In genomic region chr9:62469696-62470095, GRCm38 (mm10) we compare ENCODE assay signal across 12 mouse cellular contexts.
DNase-seq lines count a peak whose midpoint lies in the region; ATAC-seq and TF ChIP-seq lines count a peak whose summit lies in the region.
"Had no signal": no experiment of that assay in that cellular context is flagged by ENCODE, and none has a peak within 500 bp of the region (broad histone marks: within the 10 kb centered on the region; RNA-seq: fewer than 3 reads in every experiment).

No protein-coding gene starts in this region.

- H3K27me3 ChIP-seq in cerebellum, adult 2 months (ENCODE audit: control insufficient read depth, insufficient read depth, low read length) = no peaks in the 10 kb centered on the region
- H3K27me3 ChIP-seq in hindbrain, embryonic 13.5 days = no peaks in the 10 kb centered on the region
- no peaks in the 10 kb centered on the region for H3K27me3 ChIP-seq in midbrain, embryonic 16.5 days (ENCODE audit: control insufficient read depth, insufficient read depth, low read depth, low read length)
- no peaks in the 10 kb centered on the region for H3K27me3 ChIP-seq in liver, postnatal 0 days (ENCODE audit: insufficient read depth, low read length)
- H3K27me3 ChIP-seq: heart, embryonic 12.5 days; limb, embryonic 15.5 days; stomach, embryonic 15.5 days had no signal

- WGBS in cerebellum, adult 2 months = 16% methylated on average over 10 of the region's 10 CpGs
- WGBS in hindbrain, embryonic 13.5 days = 77% methylated on average over 10 of the region's 10 CpGs
- 67% methylated on average over 10 of the region's 10 CpGs for WGBS in midbrain, embryonic 16.5 days
- WGBS in liver, postnatal 0 days (ENCODE audit: insufficient replicate concordance) = 67% methylated on average over 10 of the region's 10 CpGs

- H3K9ac ChIP-seq in hindbrain, embryonic 13.5 days = no peak overlapping the region
- H3K9ac ChIP-seq in midbrain, embryonic 16.5 days (ENCODE audit: low read depth, low read length) = no peak overlapping the region
- H3K9ac ChIP-seq in liver, postnatal 0 days (replicated peaks) = no peak overlapping the region
- H3K9ac ChIP-seq: heart, embryonic 12.5 days; limb, embryonic 15.5 days; lung, embryonic 14.5 days; stomach, embryonic 15.5 days had no signal

- TF ChIP-seq POLR2A in cerebellum, adult 2 months (IDR thresholded peaks at IDR 0.05; ENCODE audit: borderline replicate concordance, insufficient read depth, low read length) = no peak
- no peak for TF ChIP-seq POLR2A in cortical plate, adult 2 months (IDR thresholded peaks at IDR 0.05; ENCODE audit: extremely low read depth, insufficient read depth, low read length)

- TF ChIP-seq CTCF in cerebellum, adult 2 months (IDR thresholded peaks at IDR 0.05; ENCODE audit: borderline replicate concordance, insufficient read depth, low read depth, low read length) = no peak
- no peak for TF ChIP-seq CTCF in cortical plate, adult 2 months (IDR thresholded peaks at IDR 0.05; ENCODE audit: extremely low read depth, insufficient read depth, low read length)
- TF ChIP-seq CTCF in liver, postnatal 0 days (IDR thresholded peaks at IDR 0.05; ENCODE audit: low read depth) = no peak

- H3K4me1 ChIP-seq in cerebellum, adult 2 months (ENCODE audit: control insufficient read depth, insufficient read depth, low read length) = peaks cover 82% of the 10 kb centered on the region
- peaks cover 4% of the 10 kb centered on the region for H3K4me1 ChIP-seq in cortical plate, adult 2 months (ENCODE audit: control insufficient read depth, insufficient read depth, low read length)
- H3K4me1 ChIP-seq in hindbrain, embryonic 13.5 days (replicated peaks) = peaks cover 34% of the 10 kb centered on the region
- H3K4me1 ChIP-seq in midbrain, embryonic 16.5 days (ENCODE audit: control insufficient read depth, insufficient read depth, low read length) = peaks cover 22% of the 10 kb centered on the region
- no peaks in the 10 kb centered on the region for H3K4me1 ChIP-seq in liver, postnatal 0 days (ENCODE audit: insufficient read depth)

- TF ChIP-seq EP300 in liver, postnatal 0 days (IDR thresholded peaks at IDR 0.05; ENCODE audit: low read depth) = no peak

- H3K36me3 ChIP-seq in hindbrain, embryonic 13.5 days = no peaks in the 10 kb centered on the region
- H3K36me3 ChIP-seq in midbrain, embryonic 16.5 days (ENCODE audit: control insufficient read depth, insufficient read depth, low read length) = no peaks in the 10 kb centered on the region
- H3K36me3 ChIP-seq in liver, postnatal 0 days (replicated peaks; ENCODE audit: insufficient read depth, low read length) = no peaks in the 10 kb centered on the region
- H3K36me3 ChIP-seq: heart, embryonic 12.5 days; limb, embryonic 15.5 days; stomach, embryonic 15.5 days had no signal

- no peaks in the 10 kb centered on the region for H3K9me3 ChIP-seq in hindbrain, embryonic 13.5 days
- H3K9me3 ChIP-seq in midbrain, embryonic 16.5 days (replicated peaks; ENCODE audit: control insufficient read depth, low read length, poor library complexity, severe bottlenecking) = no peaks in the 10 kb centered on the region
- no peaks in the 10 kb centered on the region for H3K9me3 ChIP-seq in liver, postnatal 0 days (ENCODE audit: low read length)
- H3K9me3 ChIP-seq: heart, embryonic 12.5 days; limb, embryonic 15.5 days; stomach, embryonic 15.5 days had no signal

- H3K4me2 ChIP-seq in hindbrain, embryonic 13.5 days = no peak overlapping the region
- H3K4me2 ChIP-seq in midbrain, embryonic 16.5 days (ENCODE audit: low read length) = no peak overlapping the region
- H3K4me2 ChIP-seq in liver, postnatal 0 days (ENCODE audit: low read depth, low read length) = no peak overlapping the region
- H3K4me2 ChIP-seq: heart, embryonic 12.5 days; limb, embryonic 15.5 days; lung, embryonic 14.5 days; stomach, embryonic 15.5 days had no signal

- H3K27ac ChIP-seq in cerebellum, adult 2 months (ENCODE audit: insufficient read depth, low read length) = peak overlapping the region; percentile 95
- peak overlapping the region; percentile 53; the same call in 1 of the 2 replicates for H3K27ac ChIP-seq in cortical plate, adult 2 months (ENCODE audit: insufficient read depth, low read length)
- H3K27ac ChIP-seq in hindbrain, embryonic 13.5 days = peak overlapping the region; percentile 64
- peak overlapping the region; percentile 45; the same call in 1 of the 2 replicates for H3K27ac ChIP-seq in midbrain, embryonic 16.5 days (ENCODE audit: low read length)
- H3K27ac ChIP-seq in liver, postnatal 0 days (ENCODE audit: low read depth) = no peak overlapping the region
- H3K27ac ChIP-seq: limb, embryonic 15.5 days; stomach, embryonic 15.5 days had no signal

- peak; percentile 75 to 76 for DNase-seq in cerebellum, adult 2 months
- no peak for DNase-seq in cerebellum, adult 8-10 months
- no peak for DNase-seq in gastrocnemius, postnatal 25 days
- no peak for DNase-seq in liver, postnatal 0 days
- DNase-seq in kidney, adult 8-10 months = no peak

- no peak for ATAC-seq in hindbrain, embryonic 13.5 days (ENCODE audit: low FRiP score)
- ATAC-seq in midbrain, embryonic 16.5 days = no peak
- ATAC-seq in liver, postnatal 0 days = no peak

- H3K4me3 ChIP-seq in cerebellum, adult 2 months (replicated peaks; ENCODE audit: insufficient read depth, low read depth, low read length) = no peak overlapping the region
- H3K4me3 ChIP-seq in cortical plate, adult 2 months (ENCODE audit: insufficient read depth, low read length) = no peak overlapping the region
- H3K4me3 ChIP-seq in hindbrain, embryonic 13.5 days = no peak overlapping the region
- H3K4me3 ChIP-seq in midbrain, embryonic 16.5 days (ENCODE audit: low read depth, low read length) = no peak overlapping the region
- no peak overlapping the region for H3K4me3 ChIP-seq in liver, postnatal 0 days (ENCODE audit: low read depth, low read length)
- H3K4me3 ChIP-seq: heart, embryonic 12.5 days; limb, embryonic 15.5 days; stomach, embryonic 15.5 days had no signal

Comparison
In these comparisons a context has a peak if more than half of its experiments do, and no peak if none do; other contexts are left out.
1. DNase-seq: peak in cerebellum, adult 2 months (2 of 2); none in cerebellum, adult 8-10 months (single experiment), gastrocnemius, postnatal 25 days (single experiment), liver, postnatal 0 days (single experiment) and kidney, adult 8-10 months (0 of 2).